Mouse (Mus musculus): ENCODE measurements around the gene AK157302.

- TF ChIP-seq CTCF (IDR thresholded peaks at IDR 0.05; ENCODE audit: borderline replicate concordance, control insufficient read depth, extremely low read depth, insufficient read depth, low read length, poor library complexity): no peak
- TF ChIP-seq POLR2A (IDR thresholded peaks at IDR 0.05; ENCODE audit: control insufficient read depth, extremely low read depth, insufficient read depth, low read length, poor library complexity): no peak
Observed at GRCm38 (mm10) chr13:21454133-21454532, 40.9 kb upstream of the AK157302 start.

Data from thymus, adult 2 months (tissue).